Mouse (Mus musculus) hindbrain, embryonic 10.5 days (tissue): Measurements from ENCODE around the gene Nbeal2. TPM values are rescaled to one million over a fixed set of nuclear protein-coding genes. Genes with fewer than 3 reads are reported as not detected.

Source experiments
- DNase-seq: peaks from one replicate; pipeline ENCODE4 v3.0.0-alpha.2; 2017; ENCODE audit warnings: low spot score
- H3K27ac ChIP-seq: fragments of 300-500 bp; sonication (generic); 2 replicates; pipeline ENCODE4 v1.5.1; 2016; ENCODE audit warnings: mild to moderate bottlenecking, moderate library complexity
- H3K27me3 ChIP-seq: fragments of 300-500 bp; sonication (generic); 2 replicates; pipeline ENCODE4 v1.6.1; 2016; ENCODE audit warnings: mild to moderate bottlenecking; ENCODE audit not compliant: poor library complexity, insufficient read depth, severe bottlenecking
- H3K36me3 ChIP-seq: fragments of 300-500 bp; sonication (generic); 2 replicates; pipeline ENCODE4 v1.6.1; 2016; ENCODE audit warnings: mild to moderate bottlenecking, moderate library complexity
- H3K4me1 ChIP-seq: fragments of 300-500 bp; sonication (generic); replicated peaks from 2 replicates; pipeline ENCODE4 v1.6.1; 2016; ENCODE audit warnings: mild to moderate bottlenecking
- H3K4me3 ChIP-seq: fragments of 300-500 bp; sonication (generic); 2 replicates; pipeline ENCODE4 v1.5.1; 2016; ENCODE audit warnings: mild to moderate bottlenecking, moderate library complexity
- H3K9me3 ChIP-seq: fragments of 300-500 bp; sonication (generic); 2 replicates; pipeline ENCODE4 v1.6.1; 2016; ENCODE audit warnings: mild to moderate bottlenecking, moderate library complexity
- WGBS: fragments of 180-500 bp; shearing (Covaris S2); methylation state at CpG from one replicate; pipeline ENCODE4 v1.1.7; 2016; 5-methylcytosine and 5-hydroxymethylcytosine counted together
- polyA plus RNA-seq: library from polyadenylated mRNA; unstranded; fragments of >200 nt; fragmentation: Nextera tagmentation; extraction: Ambion mirVana; gene quantifications from 2 replicates; pipeline ENCODE4 v1.2.1, GENCODE M21; 2016

Nbeal2 gene
- polyA plus RNA-seq: 1.4 and 1.7 TPM in 2 replicates

GRCm38 (mm10) chr9:110653655-110654461, at the start of gene Nbeal2:
Nbeal2 (minus strand) TSS chr9:110654161.
- Histone ChIP-seq H3K27ac (peak within 1 kb of the TSS; percentile 86), H3K4me1 (peaks cover 72% of the 10 kb centered on the region)

GRCm38 (mm10) chr9:110702848-110703247, 48.9 kb upstream of the Nbeal2 start:
- WGBS: 86% methylated on average over 1 of the region's 1 CpGs
- DNase-seq: no peak
- H3K36me3 ChIP-seq: peaks cover 47% of the 10 kb centered on the region
- no peak overlapping the region for H3K4me3 ChIP-seq
- no peak overlapping the region for H3K27ac ChIP-seq
- no peaks in the 10 kb centered on the region for H3K27me3 ChIP-seq
- no peaks in the 10 kb centered on the region for H3K4me1 ChIP-seq
- H3K9me3 ChIP-seq: no peaks in the 10 kb centered on the region

More at GRCm38 (mm10) chr9:110653655-110654461, at the start of gene Nbeal2:
- no peaks in the 10 kb centered on the region for H3K9me3 ChIP-seq
- peaks cover 31% of the 10 kb centered on the region for H3K27me3 ChIP-seq
- peaks cover 1% of the 10 kb centered on the region; the same call in 1 of the 2 replicates for H3K36me3 ChIP-seq
- H3K4me3 ChIP-seq: peak within 1 kb of the TSS; percentile 68
- DNase-seq: peak; percentile 93
- under 1% methylated on average over 75 of the region's 75 CpGs for WGBS

GRCm38 (mm10) chr9:110701114-110702032, 47.4 kb upstream of the Nbeal2 start:
- H3K4me3 ChIP-seq: no peak overlapping the region
- DNase-seq: no peak
- no peaks in the 10 kb centered on the region for H3K4me1 ChIP-seq
- WGBS: 76% methylated on average over 11 of the region's 12 CpGs
- no peak overlapping the region for H3K27ac ChIP-seq
- H3K9me3 ChIP-seq: no peaks in the 10 kb centered on the region
- H3K27me3 ChIP-seq: no peaks in the 10 kb centered on the region
- peaks cover 58% of the 10 kb centered on the region for H3K36me3 ChIP-seq

GRCm38 (mm10) chr9:110699574-110699973, 45.6 kb upstream of the Nbeal2 start:
- 91% methylated on average over 3 of the region's 3 CpGs for WGBS
- peaks cover 72% of the 10 kb centered on the region for H3K36me3 ChIP-seq
- H3K9me3 ChIP-seq: no peaks in the 10 kb centered on the region
- no peak overlapping the region for H3K4me3 ChIP-seq
- no peaks in the 10 kb centered on the region for H3K4me1 ChIP-seq
- no peaks in the 10 kb centered on the region for H3K27me3 ChIP-seq
- no peak overlapping the region for H3K27ac ChIP-seq
- DNase-seq: no peak

GRCm38 (mm10) chr9:110697465-110697864, 43.5 kb upstream of the Nbeal2 start:
- Histone ChIP-seq H3K9me3 (no peaks in the 10 kb centered on the region), H3K27me3 (no peaks in the 10 kb centered on the region), H3K36me3 (peaks cover 74% of the 10 kb centered on the region), H3K4me3 (no peak overlapping the region), H3K27ac (no peak overlapping the region), H3K4me1 (no peaks in the 10 kb centered on the region)
- WGBS: 88% methylated on average over 3 of the region's 3 CpGs
- no peak for DNase-seq

GRCm38 (mm10) chr9:110696427-110696826, 42.5 kb upstream of the Nbeal2 start:
- no peaks in the 10 kb centered on the region for H3K4me1 ChIP-seq
- H3K9me3 ChIP-seq: no peaks in the 10 kb centered on the region
- H3K27ac ChIP-seq: no peak overlapping the region
- H3K4me3 ChIP-seq: no peak overlapping the region
- WGBS: 93% methylated on average over 5 of the region's 5 CpGs
- no peak for DNase-seq
- peaks cover 71% of the 10 kb centered on the region for H3K36me3 ChIP-seq
- no peaks in the 10 kb centered on the region for H3K27me3 ChIP-seq

- Histone ChIP-seq H3K27ac (no peak overlapping the region), H3K4me3 (no peak overlapping the region), H3K36me3 (peaks cover 59% of the 10 kb centered on the region), H3K27me3 (no peaks in the 10 kb centered on the region), H3K9me3 (no peaks in the 10 kb centered on the region), H3K4me1 (no peaks in the 10 kb centered on the region)
- 90% methylated on average over 4 of the region's 4 CpGs for WGBS
- no peak for DNase-seq
These were observed 41.3 kb upstream of the Nbeal2 start for GRCm38 (mm10) chr9:110695165-110695755.

- peaks cover 32% of the 10 kb centered on the region for H3K4me1 ChIP-seq
- no peaks in the 10 kb centered on the region for H3K27me3 ChIP-seq
- no peak overlapping the region for H3K27ac ChIP-seq
- H3K9me3 ChIP-seq: no peaks in the 10 kb centered on the region
- peaks cover 19% of the 10 kb centered on the region for H3K36me3 ChIP-seq
- DNase-seq: no peak
- 89% methylated on average over 8 of the region's 8 CpGs for WGBS
- no peak overlapping the region for H3K4me3 ChIP-seq
These were observed 35.4 kb upstream of the Nbeal2 start for GRCm38 (mm10) chr9:110689261-110689779.

- Histone ChIP-seq H3K27me3 (no peaks in the 10 kb centered on the region), H3K4me3 (no peak overlapping the region), H3K4me1 (peaks cover 44% of the 10 kb centered on the region), H3K27ac (no peak overlapping the region), H3K36me3 (peaks cover 5% of the 10 kb centered on the region), H3K9me3 (no peaks in the 10 kb centered on the region)
- DNase-seq: no peak
- 94% methylated on average over 2 of the region's 2 CpGs for WGBS
These were observed 33.9 kb upstream of the Nbeal2 start for GRCm38 (mm10) chr9:110687846-110688245.

GRCm38 (mm10) chr9:110687061-110687460, 33.1 kb upstream of the Nbeal2 start:
- Histone ChIP-seq H3K4me1 (peaks cover 50% of the 10 kb centered on the region), H3K9me3 (no peaks in the 10 kb centered on the region), H3K36me3 (no peaks in the 10 kb centered on the region), H3K27ac (no peak overlapping the region), H3K4me3 (no peak overlapping the region), H3K27me3 (no peaks in the 10 kb centered on the region)
- no peak for DNase-seq
- WGBS: 63% methylated on average over 5 of the region's 5 CpGs

- H3K9me3 ChIP-seq: no peaks in the 10 kb centered on the region
- WGBS: 45% methylated on average over 3 of the region's 3 CpGs
- no peak for DNase-seq
- peaks cover 56% of the 10 kb centered on the region for H3K4me1 ChIP-seq
- no peak overlapping the region for H3K27ac ChIP-seq
- no peaks in the 10 kb centered on the region for H3K27me3 ChIP-seq
- H3K36me3 ChIP-seq: no peaks in the 10 kb centered on the region
- H3K4me3 ChIP-seq: no peak overlapping the region
These were observed 32.5 kb upstream of the Nbeal2 start for GRCm38 (mm10) chr9:110686472-110686871.

- Histone ChIP-seq H3K27me3 (no peaks in the 10 kb centered on the region), H3K27ac (peak overlapping the region; percentile 64), H3K9me3 (no peaks in the 10 kb centered on the region), H3K4me1 (peaks cover 62% of the 10 kb centered on the region), H3K36me3 (0 out of 2 replicates have a peak, but pooled peaks cover 3% of the 10 kb centered on the region), H3K4me3 (no peak overlapping the region)
- WGBS: 85% methylated on average over 5 of the region's 5 CpGs
- no peak for DNase-seq
These were observed 31.6 kb upstream of the Nbeal2 start for GRCm38 (mm10) chr9:110685591-110685990.
